ENCODE assay signal across 22 mouse cellular contexts in the genomic region with DNA sequence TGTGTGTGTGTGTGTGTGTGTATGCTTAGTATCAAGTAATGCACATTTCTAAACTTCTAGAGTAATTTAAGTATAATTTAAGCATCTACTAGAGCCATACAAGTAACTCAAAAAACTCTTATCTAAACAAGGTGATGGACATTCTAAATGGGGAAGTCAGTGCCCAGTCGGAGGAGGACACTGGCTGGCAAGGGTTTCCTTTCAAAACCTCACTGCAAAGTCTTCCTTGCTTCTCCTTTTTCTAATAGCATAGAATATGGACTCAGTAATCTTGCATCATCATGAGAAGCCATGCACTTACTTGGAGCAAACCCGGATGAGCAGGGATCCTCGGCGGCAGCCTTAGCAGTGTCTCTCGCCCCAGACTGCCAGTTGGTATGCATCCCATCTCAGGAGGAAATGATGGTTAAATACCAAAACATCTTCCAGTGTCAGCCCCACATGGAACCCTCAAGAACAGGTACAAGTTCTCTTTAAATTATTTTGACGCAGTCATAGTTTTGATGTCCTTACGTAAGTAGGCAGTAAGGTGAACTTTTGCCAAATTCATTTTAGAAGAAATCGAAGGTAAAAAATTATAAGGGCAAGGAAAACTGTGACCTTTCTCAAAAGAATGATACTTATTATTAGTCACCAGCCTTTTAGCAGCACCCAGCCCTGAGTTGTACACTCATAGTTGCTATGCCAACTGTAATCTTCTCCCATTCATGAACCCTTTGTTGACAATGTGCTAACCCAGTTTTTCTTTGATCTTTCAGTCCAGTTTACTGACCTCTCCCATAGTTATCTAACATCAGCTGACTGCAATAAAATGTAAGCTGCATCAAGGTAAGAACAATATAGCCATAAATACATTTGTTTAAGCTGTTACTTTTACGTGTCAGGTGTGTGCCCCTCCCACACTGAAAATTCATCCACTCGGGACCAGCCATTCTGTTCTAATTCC. TPM values are rescaled to one million over a fixed set of nuclear protein-coding genes. Genes with fewer than 3 reads are reported as not detected.
A peak's percentile ranks its signal among the peaks of the same experiment; 100 is the strongest.
DNase-seq lines count a peak whose midpoint lies in the region; ATAC-seq and TF ChIP-seq lines count a peak whose summit lies in the region.
"Had no signal": no experiment of that assay in that cellular context is flagged by ENCODE, and none has a peak within 500 bp of the region (broad histone marks: within the 10 kb centered on the region; RNA-seq: fewer than 3 reads in every experiment).

No protein-coding gene starts in this region.

- H3K9me3 ChIP-seq in liver, postnatal 0 days (ENCODE audit: low read length) = no peaks in the 10 kb centered on the region
- no peaks in the 10 kb centered on the region for H3K9me3 ChIP-seq in liver, embryonic 11.5 days (ENCODE audit: control insufficient read depth, low read length)
- no peaks in the 10 kb centered on the region for H3K9me3 ChIP-seq in intestine, postnatal 0 days (ENCODE audit: control insufficient read depth)
- H3K9me3 ChIP-seq in stomach, embryonic 15.5 days = no peaks in the 10 kb centered on the region
- H3K9me3 ChIP-seq: embryonic facial prominence, embryonic 13.5 days; liver, embryonic 13.5 days; lung, embryonic 15.5 days; neural tube, embryonic 12.5 days had no signal

- H3K36me3 ChIP-seq in liver, postnatal 0 days (replicated peaks; ENCODE audit: insufficient read depth, low read length) = no peaks in the 10 kb centered on the region
- no peaks in the 10 kb centered on the region for H3K36me3 ChIP-seq in liver, embryonic 11.5 days (ENCODE audit: control insufficient read depth, insufficient read depth, low read length)
- H3K36me3 ChIP-seq in intestine, postnatal 0 days (ENCODE audit: control insufficient read depth, insufficient read depth) = no peaks in the 10 kb centered on the region
- H3K36me3 ChIP-seq in stomach, embryonic 15.5 days = no peaks in the 10 kb centered on the region
- H3K36me3 ChIP-seq: embryonic facial prominence, embryonic 13.5 days; liver, embryonic 13.5 days; lung, embryonic 15.5 days; neural tube, embryonic 12.5 days had no signal

- no peak for TF ChIP-seq CTCF in liver, postnatal 0 days (IDR thresholded peaks at IDR 0.05; ENCODE audit: low read depth)
- TF ChIP-seq CTCF in intestine, postnatal 0 days (IDR thresholded peaks at IDR 0.05; ENCODE audit: low read depth) = no peak

- H3K4me2 ChIP-seq in liver, postnatal 0 days (ENCODE audit: low read depth, low read length) = no peak overlapping the region
- no peak overlapping the region for H3K4me2 ChIP-seq in liver, embryonic 11.5 days
- H3K4me2 ChIP-seq in intestine, postnatal 0 days (replicated peaks; ENCODE audit: low read depth) = 0 out of 2 replicates have a peak overlapping the region, but pooled peaks have one; percentile 4
- H3K4me2 ChIP-seq in stomach, embryonic 15.5 days = no peak overlapping the region
- H3K4me2 ChIP-seq: embryonic facial prominence, embryonic 13.5 days; liver, embryonic 13.5 days; lung, embryonic 15.5 days; neural tube, embryonic 12.5 days had no signal

- WGBS in liver, postnatal 0 days (ENCODE audit: insufficient replicate concordance) = 55% methylated on average over 10 of the region's 10 CpGs
- WGBS in liver, embryonic 11.5 days = 65% methylated on average over 10 of the region's 10 CpGs
- WGBS in intestine, postnatal 0 days = 44% methylated on average over 10 of the region's 10 CpGs
- 57% methylated on average over 10 of the region's 10 CpGs for WGBS in stomach, embryonic 15.5 days

- H3K27me3 ChIP-seq in liver, postnatal 0 days (ENCODE audit: insufficient read depth, low read length) = no peaks in the 10 kb centered on the region
- H3K27me3 ChIP-seq in liver, embryonic 11.5 days (replicated peaks; ENCODE audit: control insufficient read depth, insufficient read depth, low read length) = no peaks in the 10 kb centered on the region
- no peaks in the 10 kb centered on the region for H3K27me3 ChIP-seq in intestine, postnatal 0 days (replicated peaks; ENCODE audit: control insufficient read depth, insufficient read depth, low read length)
- H3K27me3 ChIP-seq in stomach, embryonic 15.5 days (replicated peaks) = no peaks in the 10 kb centered on the region
- H3K27me3 ChIP-seq: embryonic facial prominence, embryonic 13.5 days; liver, embryonic 13.5 days; lung, embryonic 15.5 days; neural tube, embryonic 12.5 days had no signal

- H3K27ac ChIP-seq in liver, postnatal 0 days (ENCODE audit: low read depth) = no peak overlapping the region
- H3K27ac ChIP-seq in liver, embryonic 11.5 days (ENCODE audit: low read depth, low read length) = no peak overlapping the region
- no peak overlapping the region for H3K27ac ChIP-seq in intestine, postnatal 0 days (ENCODE audit: low read depth, low read length)
- H3K27ac ChIP-seq in stomach, embryonic 15.5 days = no peak overlapping the region
- H3K27ac ChIP-seq: embryonic facial prominence, embryonic 13.5 days; kidney, postnatal 0 days; liver, embryonic 13.5 days; lung, embryonic 15.5 days; neural tube, embryonic 12.5 days had no signal

- TF ChIP-seq EP300 in liver, postnatal 0 days (IDR thresholded peaks at IDR 0.05; ENCODE audit: low read depth) = no peak

- no peak for DNase-seq in liver, postnatal 0 days
- no peak for DNase-seq in liver, embryonic 11.5 days (ENCODE audit: low spot score)
- DNase-seq in retina, embryonic 14.5 days (ENCODE audit: low spot score) = no peak
- DNase-seq in ovary, postnatal 36 days (ENCODE audit: low spot score) = no peak
- DNase-seq in right cerebral cortex, postnatal 36 days (ENCODE audit: low spot score in 2 of 2) = no peak
- DNase-seq: adrenal gland, adult 8-10 months; cerebellum, adult 11-12 months; gastrocnemius, postnatal 14 days; kidney, adult 18-20 months; left cerebral cortex, postnatal 4 days; liver, embryonic 13.5 days; right cerebral cortex, postnatal 4 days had no signal

- peak; percentile 68 for ATAC-seq in liver, postnatal 0 days
- no peak for ATAC-seq in liver, embryonic 11.5 days (replicated peaks; ENCODE audit: low FRiP score)
- peak; percentile 96 for ATAC-seq in granulocyte monocyte progenitor cell, adult 5-6 weeks (replicated peaks; ENCODE audit: poor library complexity, severe bottlenecking)
- peak; percentile 95 for ATAC-seq in intestine, postnatal 0 days
- ATAC-seq in stomach, embryonic 15.5 days (ENCODE audit: insufficient read depth, low FRiP score, low read depth) = peak; percentile 72; the same call in 1 of the 2 replicates
- ATAC-seq: activated CD4-positive, CD25-positive, alpha-beta regulatory T cell, adult 4 months had no signal

- no peaks in the 10 kb centered on the region for H3K4me1 ChIP-seq in liver, postnatal 0 days (ENCODE audit: insufficient read depth)
- no peaks in the 10 kb centered on the region for H3K4me1 ChIP-seq in liver, embryonic 11.5 days (replicated peaks; ENCODE audit: control insufficient read depth, insufficient read depth, low read length)
- H3K4me1 ChIP-seq in intestine, postnatal 0 days (replicated peaks; ENCODE audit: control insufficient read depth, insufficient read depth, low read length) = no peaks in the 10 kb centered on the region
- H3K4me1 ChIP-seq in stomach, embryonic 15.5 days = no peaks in the 10 kb centered on the region
- H3K4me1 ChIP-seq: lung, embryonic 15.5 days; neural tube, embryonic 12.5 days had no signal

- H3K4me3 ChIP-seq in liver, postnatal 0 days (ENCODE audit: low read depth, low read length) = no peak overlapping the region
- no peak overlapping the region for H3K4me3 ChIP-seq in liver, embryonic 11.5 days (ENCODE audit: low read depth, low read length)
- no peak overlapping the region for H3K4me3 ChIP-seq in intestine, postnatal 0 days (ENCODE audit: low read depth, low read length)
- no peak overlapping the region for H3K4me3 ChIP-seq in stomach, embryonic 15.5 days (replicated peaks)
- H3K4me3 ChIP-seq: embryonic facial prominence, embryonic 13.5 days; liver, embryonic 13.5 days; lung, embryonic 15.5 days; neural tube, embryonic 12.5 days had no signal

- H3K9ac ChIP-seq in liver, postnatal 0 days (replicated peaks) = no peak overlapping the region
- H3K9ac ChIP-seq in liver, embryonic 11.5 days (ENCODE audit: low read depth, low read length) = no peak overlapping the region
- H3K9ac ChIP-seq in intestine, postnatal 0 days (ENCODE audit: low read depth, low read length) = no peak overlapping the region
- no peak overlapping the region for H3K9ac ChIP-seq in stomach, embryonic 15.5 days
- H3K9ac ChIP-seq: embryonic facial prominence, embryonic 13.5 days; liver, embryonic 13.5 days; lung, embryonic 15.5 days; neural tube, embryonic 12.5 days had no signal

RNA-seq across cellular contexts. Expression of gene Kcnv2, which starts 5.8 kb away (rescaled TPM):
- not detected in 2 replicates for polyA plus RNA-seq in liver, postnatal 0 days (2015; fragmentation: Nextera tagmentation; extraction: Ambion mirVana)
- polyA plus RNA-seq in liver, embryonic 11.5 days (2014; fragmentation: Nextera tagmentation; extraction: Ambion mirVana) = 0.03 TPM in 1 of 2 replicates, not detected in the other
- not detected in 2 replicates for total RNA-seq in granulocyte monocyte progenitor cell, adult 5-6 weeks (2014; fragmentation: Nextera tagmentation)
- total RNA-seq in granulocyte monocyte progenitor cell, adult 5-6 weeks (2017) = not detected in 2 replicates
- 0.03 and 0.04 TPM in 2 replicates for polyA plus RNA-seq in intestine, postnatal 0 days (2015; fragmentation: Nextera tagmentation; extraction: Ambion mirVana)
- 0.03 TPM in 2 replicates for polyA plus RNA-seq in stomach, embryonic 15.5 days (2015; fragmentation: Nextera tagmentation; extraction: Ambion mirVana)
- total RNA-seq: adrenal gland, adult 8-10 months had no signal
- polyA plus RNA-seq: C2C12; forebrain, embryonic 16.5 days; liver, embryonic 13.5 days had no signal
